Mouse (Mus musculus) ES-E14 (cell line): ENCODE data around the gene Tmco3. TPM values are rescaled to one million over a fixed set of nuclear protein-coding genes. Genes with fewer than 3 reads are reported as not detected.

Source experiments
- DNase-seq: peaks from one replicate; pipeline ENCODE4 v3.0.0-alpha.2; 2013; ENCODE audit warnings: low read depth, low spot score
- H3K27ac ChIP-seq: 2 replicates; pipeline ENCODE4 v1.5.1; 2012; ENCODE audit warnings: low read depth, mild to moderate bottlenecking, low read length, moderate library complexity, mixed read lengths; ENCODE audit not compliant: poor library complexity, insufficient read depth, severe bottlenecking
- H3K36me3 ChIP-seq: 2 replicates; pipeline ENCODE4 v1.6.1; 2012; ENCODE audit warnings: mild to moderate bottlenecking, low read length, moderate library complexity, mixed read lengths; ENCODE audit not compliant: control insufficient read depth, poor library complexity, insufficient read depth, severe bottlenecking
- H3K4me1 ChIP-seq, 2 experiments: fragments of 150-350 bp in 1 of 2; sonication (generic) in 1 of 2; 2 replicates each; pipeline ENCODE4 v1.6.1; 2012; ENCODE audit warnings: low read length in 2 of 2, mild to moderate bottlenecking in 1 of 2, mixed read lengths in 1 of 2; ENCODE audit not compliant: control insufficient read depth in 2 of 2, insufficient read depth in 2 of 2, poor library complexity in 1 of 2
- H3K4me3 ChIP-seq, 2 experiments: fragments of 150-350 bp in 1 of 2; sonication (generic) in 1 of 2; 2 replicates each; pipeline ENCODE4 v1.5.1; 2012; ENCODE audit warnings: low read length in 2 of 2, low read depth in 1 of 2, mild to moderate bottlenecking in 1 of 2, mixed read lengths in 1 of 2; ENCODE audit not compliant: insufficient read depth in 1 of 2, poor library complexity in 1 of 2, severe bottlenecking in 1 of 2
- H3K9ac ChIP-seq: 2 replicates; pipeline ENCODE4 v1.6.1; 2012; ENCODE audit warnings: low read depth, mild to moderate bottlenecking, low read length, mixed read lengths; ENCODE audit not compliant: poor library complexity, insufficient read depth, severe bottlenecking
- H3K9me3 ChIP-seq: fragments of 150-350 bp; sonication (generic); 2 replicates; pipeline ENCODE4 v1.6.1; 2012; ENCODE audit warnings: low read depth, mild to moderate bottlenecking, low read length; ENCODE audit not compliant: control insufficient read depth, insufficient read depth
- CHD2 ChIP-seq: IDR thresholded peaks from 2 replicates; pipeline ENCODE4 v1.6.1; 2014; ENCODE audit warnings: mild to moderate bottlenecking, low read depth, low read length, inconsistent platforms
- HCFC1 ChIP-seq: IDR thresholded peaks from 2 replicates; pipeline ENCODE4 v1.6.1; 2012; ENCODE audit warnings: low read length, inconsistent platforms, borderline replicate concordance; ENCODE audit not compliant: insufficient read depth
- MAFK ChIP-seq: IDR thresholded peaks from 2 replicates; pipeline ENCODE4 v1.6.1; 2014; ENCODE audit warnings: mild to moderate bottlenecking, low read depth, low read length, inconsistent platforms; ENCODE audit not compliant: insufficient read depth
- ZC3H11A ChIP-seq: IDR thresholded peaks from 2 replicates; pipeline ENCODE4 v1.6.1; 2012; ENCODE audit warnings: low read depth, mild to moderate bottlenecking, inconsistent platforms, low read length, borderline replicate concordance
- ZNF384 ChIP-seq: IDR thresholded peaks from 2 replicates; pipeline ENCODE4 v1.6.1; 2012; ENCODE audit warnings: low read depth, low read length, inconsistent platforms
- in situ Hi-C, 2 experiments: fragments of 600-800 bp; cut with MboI; formaldehyde crosslinking; loops; one replicate each; pipeline ENCODE4 v1.15.1; 2025; ENCODE audit warnings: low sequenced_read_pairs in 2 of 2, inconsistent platforms in 1 of 2; ENCODE audit not compliant: unreplicated experiment in 2 of 2
- total RNA-seq: library from RNA; depleted of rRNA; stranded (reverse); fragments of 300-350 nt; gene quantifications from 2 replicates; pipeline ENCODE4 v1.2.3, GENCODE M21; 2012

The Tmco3 gene
- total RNA-seq, 1 experiment = 20.3 TPM

GRCm38 (mm10) chr8:13350052-13350451, 62.1 kb downstream of the Tmco3 start:
- no peak for DNase-seq
- Histone ChIP-seq H3K4me3 (no peak overlapping the region), H3K9me3 (no peaks in the 10 kb centered on the region), H3K4me1 (peaks cover 0 to 3% of the 10 kb centered on the region in 2 experiments; a peak in 1 of 4 replicates), H3K27ac (no peak overlapping the region), H3K36me3 (peaks cover 81% of the 10 kb centered on the region), H3K9ac (no peak overlapping the region)
- in situ Hi-C loops = no loop called here
- TF ChIP-seq ZNF384 (no peak), HCFC1 (no peak), MAFK (no peak), CHD2 (no peak), ZC3H11A (no peak)

DNA sequence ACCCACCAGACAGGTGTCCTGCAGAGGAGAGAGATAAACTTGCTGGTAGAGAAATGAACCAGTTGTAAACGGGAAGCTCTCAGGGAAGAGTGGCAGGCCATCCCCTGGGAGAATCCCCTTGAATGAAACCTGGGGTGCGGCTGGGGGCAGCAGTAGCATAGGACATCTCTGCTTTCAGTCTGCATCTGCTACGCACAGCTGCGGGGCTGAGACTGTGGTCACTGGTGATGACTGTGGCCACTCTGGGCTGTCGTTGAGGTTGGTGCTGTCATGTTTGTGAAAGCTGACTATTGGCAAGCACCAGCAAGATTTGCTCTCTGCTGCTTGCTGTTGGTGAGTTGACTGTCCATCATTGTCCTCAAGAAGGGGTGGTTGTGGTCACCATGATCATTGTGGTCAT, 63.6 kb downstream of the Tmco3 start:
- no peak overlapping the region for H3K9ac ChIP-seq
- peaks cover 2 to 5% of the 10 kb centered on the region in 2 experiments; a peak in 2 of 4 replicates for H3K4me1 ChIP-seq
- TF ChIP-seq ZC3H11A (no peak), HCFC1 (no peak), ZNF384 (no peak), MAFK (no peak), CHD2 (no peak)
- no peak overlapping the region for H3K27ac ChIP-seq
- H3K4me3 ChIP-seq = no peak overlapping the region
- in situ Hi-C loops = no loop called here
- H3K36me3 ChIP-seq = peaks cover 82% of the 10 kb centered on the region
- no peaks in the 10 kb centered on the region for H3K9me3 ChIP-seq
- DNase-seq = no peak

DNA sequence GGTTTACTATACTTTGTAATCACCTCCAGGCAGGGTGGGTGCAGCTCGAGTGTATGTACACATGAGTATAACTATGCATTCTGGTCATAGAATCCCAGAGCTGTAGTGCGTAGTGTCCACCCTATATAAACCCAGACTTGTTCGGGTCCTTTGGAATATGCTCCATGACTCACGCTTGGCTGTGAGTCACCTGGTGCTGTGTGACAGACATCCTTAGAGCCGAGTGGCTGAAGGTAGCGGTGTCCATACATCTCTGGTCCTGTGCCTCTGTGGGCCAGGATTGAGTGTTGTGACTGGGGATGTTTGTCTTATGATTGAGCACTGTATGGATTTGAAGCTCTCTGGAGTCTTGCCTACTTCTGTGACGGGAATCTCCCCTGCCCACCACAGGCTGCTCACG, 64.6 kb downstream of the Tmco3 start:
- Histone ChIP-seq H3K27ac (no peak overlapping the region), H3K9ac (no peak overlapping the region), H3K4me3 (no peak overlapping the region), H3K9me3 (no peaks in the 10 kb centered on the region), H3K36me3 (peaks cover 87% of the 10 kb centered on the region), H3K4me1 (peaks cover 2 to 5% of the 10 kb centered on the region in 2 experiments; a peak in 2 of 4 replicates)
- in situ Hi-C loops = no loop called here
- no peak for DNase-seq
- no peak for TF ChIP-seq CHD2
- no peak for TF ChIP-seq ZNF384
- TF ChIP-seq ZC3H11A = no peak
- no peak for TF ChIP-seq HCFC1
- TF ChIP-seq MAFK = no peak

- in situ Hi-C loops = no loop called here
- no peak for DNase-seq
- Histone ChIP-seq H3K9me3 (no peaks in the 10 kb centered on the region), H3K27ac (no peak overlapping the region), H3K4me1 (peaks cover 2 to 5% of the 10 kb centered on the region in 2 experiments; a peak in 2 of 4 replicates), H3K36me3 (peaks cover 86% of the 10 kb centered on the region), H3K4me3 (no peak overlapping the region), H3K9ac (no peak overlapping the region)
- TF ChIP-seq HCFC1 (no peak), CHD2 (no peak), ZNF384 (no peak)
Measured at GRCm38 (mm10) chr8:13353155-13353833, 65.3 kb downstream of the Tmco3 start.

DNA sequence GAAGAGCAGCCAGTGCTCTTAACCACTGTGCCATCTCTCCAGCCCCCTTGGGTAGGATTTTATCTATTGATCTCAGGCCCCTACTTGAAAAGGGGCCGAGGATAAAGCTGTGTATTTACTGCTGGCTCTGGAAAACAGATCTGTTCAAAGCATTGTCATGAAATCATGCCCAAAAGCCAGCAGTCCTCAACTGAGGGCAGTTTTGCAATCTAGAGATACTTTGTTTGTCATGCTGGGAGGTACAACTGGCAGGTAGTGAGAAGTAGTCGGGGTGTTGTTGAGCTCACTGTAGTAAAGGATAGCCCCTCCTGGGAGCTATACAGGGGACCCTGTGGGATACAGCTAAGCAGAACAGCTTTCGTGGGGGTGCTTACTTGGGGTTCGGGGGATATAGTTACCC, 65.9 kb downstream of the Tmco3 start:
- H3K4me3 ChIP-seq = no peak overlapping the region
- peaks cover 90% of the 10 kb centered on the region for H3K36me3 ChIP-seq
- no peaks in the 10 kb centered on the region for H3K9me3 ChIP-seq
- TF ChIP-seq HCFC1 (no peak), ZNF384 (no peak), ZC3H11A (no peak), CHD2 (no peak), MAFK (no peak)
- H3K9ac ChIP-seq = no peak overlapping the region
- H3K27ac ChIP-seq = no peak overlapping the region
- H3K4me1 ChIP-seq = peaks cover 2 to 5% of the 10 kb centered on the region in 2 experiments; a peak in 2 of 4 replicates
- no peak for DNase-seq
- in situ Hi-C loops = no loop called here
